Mouse (Mus musculus) CD4-positive, CD25-positive, alpha-beta regulatory T cell, adult 4 months (primary cell): ENCODE measurements around the gene Nup98. TPM values are rescaled to one million over a fixed set of nuclear protein-coding genes. Genes with fewer than 3 reads are reported as not detected.
A peak's percentile ranks its signal among the peaks of the same experiment; 100 is the strongest.

Source experiments
- ATAC-seq: one replicate; pipeline ENCODE4 v1.8.0; 2017
- polyA plus RNA-seq, 2 experiments: library from polyadenylated mRNA; unstranded; fragments of 100-300 nt; shearing (Covaris generic); gene quantifications; one replicate each; pipeline ENCODE4 v1.2.1; 2017

The Nup98 gene
- 10 to 100 TPM; 37.2 to 39.6 TPM for polyA plus RNA-seq

GRCm38 (mm10) chr7:102209756-102210721 lies at the start of gene Nup98, which contains the start of gene Pgap2:
TSS of gene Nup98 (minus strand) at chr7:102210176.
TSS of gene Pgap2 (plus strand) at chr7:102210208.
- peak; percentile 87 for ATAC-seq

- no peak for ATAC-seq
Observed at GRCm38 (mm10) chr7:102258753-102259152, 48.8 kb upstream of the Nup98 start.

GRCm38 (mm10) chr7:102258189-102258588 lies 48.2 kb upstream of the Nup98 start:
- peak; percentile 95 for ATAC-seq

DNA sequence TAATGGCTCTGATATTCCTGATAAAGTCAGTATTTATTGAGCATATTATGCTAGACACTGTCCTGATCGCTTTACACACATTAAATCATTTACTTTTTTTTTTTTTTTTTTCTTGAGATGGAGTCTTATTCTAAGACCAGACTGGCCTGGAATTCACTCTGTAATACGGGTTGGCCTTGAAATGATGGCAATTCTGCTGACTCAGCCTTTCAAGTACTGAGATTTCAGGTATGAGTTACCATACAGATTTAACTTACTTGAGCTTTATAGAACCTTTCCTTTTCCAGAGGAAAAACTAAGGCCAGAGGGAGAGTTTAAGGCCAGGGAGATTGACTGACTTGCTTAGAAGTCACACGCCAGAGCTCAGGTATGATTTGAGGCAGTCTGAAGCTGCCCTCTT lies 46.7 kb upstream of the Nup98 start:
- ATAC-seq, result no peak

DNA sequence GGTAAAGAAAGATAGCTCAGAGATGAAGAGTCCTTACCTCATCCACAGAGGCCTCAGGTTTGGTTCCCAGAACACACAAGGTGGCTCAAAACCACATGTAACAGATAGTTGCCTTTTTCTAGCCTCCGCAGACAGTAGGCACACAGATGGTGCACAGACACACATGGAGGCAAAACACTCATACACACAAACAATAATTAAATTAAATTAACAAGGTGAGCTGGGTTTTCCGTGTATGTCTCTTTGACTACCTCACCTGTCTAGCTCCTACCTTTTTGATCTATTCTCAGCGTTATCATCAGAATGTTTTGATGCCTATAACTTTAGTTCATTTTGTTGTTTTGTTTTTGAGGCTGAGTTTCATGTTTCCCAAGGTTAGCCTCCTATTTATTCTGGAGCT lies 46.0 kb upstream of the Nup98 start, which contains the start of gene Rhog:
Gene Rhog (minus strand): TSS at position 101 of the 400 bp plus-strand sequence.
- ATAC-seq, result no peak

GRCm38 (mm10) chr7:102253631-102254030 lies 43.7 kb upstream of the Nup98 start:
- no peak for ATAC-seq

DNA sequence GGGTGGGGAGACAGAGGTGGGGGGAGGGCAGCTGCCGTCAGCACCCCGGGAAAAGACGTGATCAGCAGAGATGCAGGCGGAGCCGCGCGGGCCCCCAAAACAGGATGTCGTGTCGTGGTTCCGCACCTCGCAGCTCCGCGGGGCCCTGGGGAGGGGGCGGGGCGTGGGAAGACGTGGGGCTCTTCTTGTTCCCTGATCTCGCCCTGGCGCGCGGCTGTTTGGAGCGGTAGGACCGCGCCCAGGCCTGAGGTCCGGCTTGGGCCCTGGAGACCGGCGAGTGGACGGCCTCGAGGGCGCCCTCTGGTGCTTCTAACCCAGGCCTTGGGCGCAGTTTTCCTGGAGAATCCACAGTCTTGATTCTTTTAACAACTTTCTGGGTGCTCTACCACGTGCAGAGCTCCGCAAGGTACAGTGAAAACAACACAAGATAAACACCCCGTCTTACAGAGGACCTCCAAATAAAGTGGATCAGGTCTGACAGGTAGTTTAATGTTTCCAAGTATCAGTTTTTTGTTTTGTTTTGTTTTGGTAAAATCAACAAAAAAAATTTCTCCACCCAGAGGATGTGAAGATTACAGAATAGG lies 40.7 kb upstream of the Nup98 start:
- ATAC-seq, result peak; percentile 67

- ATAC-seq, result peak; percentile 39
Observed at GRCm38 (mm10) chr7:102249896-102250630, 40.1 kb upstream of the Nup98 start.

DNA sequence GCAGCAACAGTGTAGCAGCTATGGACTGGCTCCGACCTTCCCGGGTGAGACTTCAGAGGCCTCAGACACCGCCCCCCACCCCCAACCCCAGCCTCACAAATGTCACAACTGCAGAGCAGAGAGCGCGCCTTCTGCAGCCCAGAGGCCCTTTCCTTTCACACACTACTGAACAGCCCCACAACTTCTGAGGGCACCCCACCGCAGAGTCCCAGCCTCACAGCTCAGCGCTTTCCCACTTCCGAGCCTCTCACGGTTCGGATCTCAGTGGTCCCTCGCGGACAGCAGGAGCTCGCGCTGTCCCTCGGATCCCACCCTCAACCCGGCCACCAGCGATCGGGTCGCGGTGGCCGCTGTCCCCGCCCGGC lies 39.5 kb upstream of the Nup98 start:
- peak; percentile 56 for ATAC-seq

DNA sequence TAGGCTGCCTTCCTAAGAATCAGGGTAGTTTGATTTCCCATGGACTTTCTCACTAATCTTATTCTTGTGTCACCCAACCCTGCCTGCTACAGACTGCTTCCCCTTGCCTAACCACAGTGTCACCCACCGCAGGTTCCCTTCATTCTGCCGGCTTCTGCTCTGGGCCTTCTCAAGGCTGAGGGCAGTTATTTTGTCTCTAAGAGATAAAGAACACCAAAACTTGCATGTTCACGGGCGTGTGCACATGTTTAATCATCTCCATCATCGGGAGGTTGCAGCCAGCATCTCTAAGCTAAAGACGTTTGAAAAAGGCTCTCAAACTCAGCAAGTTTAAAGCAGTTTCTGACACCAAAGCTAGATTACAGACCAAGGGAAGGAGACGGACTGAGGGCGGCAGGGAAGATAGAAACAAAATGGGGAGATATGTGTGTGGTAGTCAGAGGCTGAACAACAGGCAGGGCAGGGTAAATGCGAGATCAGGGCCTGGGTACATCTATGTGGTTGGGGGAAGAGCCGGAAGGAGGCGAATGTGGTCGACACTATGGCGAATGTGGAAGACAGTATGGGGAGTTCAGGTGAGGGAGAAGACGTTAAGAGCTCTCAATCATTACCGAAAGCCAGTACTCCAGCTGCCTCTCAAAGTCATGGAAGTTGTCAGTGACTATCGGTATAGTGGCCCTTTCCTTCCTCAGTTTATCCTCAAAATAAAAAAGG lies 38.9 kb upstream of the Nup98 start:
- ATAC-seq, result peak; percentile 12

GRCm38 (mm10) chr7:102246956-102247797 lies 37.2 kb upstream of the Nup98 start:
- ATAC-seq, result no peak

GRCm38 (mm10) chr7:102246265-102246664 lies 36.3 kb upstream of the Nup98 start:
- ATAC-seq, result no peak

- no peak for ATAC-seq
Observed at GRCm38 (mm10) chr7:102245775-102246174, 35.8 kb upstream of the Nup98 start.

DNA sequence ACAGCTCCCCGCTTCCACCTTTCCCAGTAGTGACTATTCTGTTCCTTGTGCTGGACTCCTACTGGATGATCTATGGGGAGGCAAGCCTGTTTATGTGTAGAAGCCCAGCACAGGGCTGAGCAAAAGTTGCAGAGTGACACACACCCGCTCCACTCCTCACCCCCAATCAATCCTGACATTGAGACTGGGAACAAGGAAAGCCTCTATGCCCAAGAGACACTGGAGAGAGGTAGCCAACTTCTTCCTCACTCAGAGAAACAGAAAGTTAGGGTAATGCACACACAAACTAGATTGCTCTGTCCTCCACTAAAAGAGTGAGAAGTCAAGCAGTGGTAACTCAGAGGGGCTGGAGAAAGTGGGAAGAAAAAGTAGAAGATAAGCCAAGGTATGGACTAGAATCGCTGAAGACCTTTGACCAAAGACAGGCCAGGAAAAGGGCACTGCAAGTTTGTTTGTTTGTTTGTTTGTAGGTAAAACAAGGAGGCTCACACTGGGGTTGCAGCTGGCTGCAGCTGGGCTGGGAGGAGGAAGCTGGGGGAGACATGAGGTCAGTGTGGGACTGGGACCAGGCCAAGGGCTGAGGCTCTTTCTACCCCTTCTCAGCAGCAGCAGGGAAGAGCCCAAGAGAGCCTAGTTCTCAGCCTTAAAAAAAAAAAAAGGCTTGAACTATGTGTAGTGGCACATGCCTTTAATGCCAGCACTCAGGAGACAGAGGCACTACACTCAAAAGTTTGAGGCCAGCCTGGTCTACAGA lies 35.0 kb upstream of the Nup98 start:
- ATAC-seq, result no peak

- ATAC-seq, result no peak
Observed at GRCm38 (mm10) chr7:102243870-102244269, 33.9 kb upstream of the Nup98 start.

DNA sequence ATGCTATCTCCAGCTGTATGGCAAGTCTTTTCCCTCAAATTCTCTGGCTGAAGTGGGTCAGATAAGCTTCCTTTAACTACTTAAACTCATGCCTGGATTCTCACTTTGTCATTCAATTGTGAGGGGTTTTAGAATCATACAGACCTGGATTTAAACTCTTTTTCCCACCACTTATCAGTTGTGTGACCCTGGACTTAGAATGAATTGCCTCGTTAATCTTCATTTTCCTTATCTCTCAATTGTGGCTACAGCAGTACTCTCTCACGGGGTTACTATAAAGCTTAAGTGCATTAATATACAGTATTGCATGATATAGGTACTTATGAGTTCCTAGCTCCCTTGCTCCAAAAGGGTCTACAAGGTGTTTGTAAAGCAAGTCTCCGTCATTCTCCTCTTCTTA lies 32.9 kb upstream of the Nup98 start:
- no peak for ATAC-seq

DNA sequence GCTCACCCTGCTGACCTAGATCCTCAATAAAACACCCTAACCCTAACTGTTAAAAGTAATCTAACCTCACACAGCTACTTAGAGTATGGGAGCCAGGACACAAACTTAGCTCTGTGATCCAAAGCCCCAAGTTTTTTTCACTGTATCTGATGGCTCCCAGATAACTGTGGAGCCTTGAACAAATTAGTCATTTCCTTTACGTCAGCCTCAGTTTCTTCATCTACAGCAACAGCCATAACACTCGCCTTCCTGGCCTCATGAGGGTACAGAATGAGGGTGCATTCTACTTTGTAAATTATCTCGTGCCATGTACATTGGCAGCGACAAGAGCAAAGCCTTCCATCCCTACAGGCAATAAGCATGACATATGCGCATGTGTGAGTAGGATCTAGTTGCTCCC lies 32.4 kb upstream of the Nup98 start:
- no peak for ATAC-seq

DNA sequence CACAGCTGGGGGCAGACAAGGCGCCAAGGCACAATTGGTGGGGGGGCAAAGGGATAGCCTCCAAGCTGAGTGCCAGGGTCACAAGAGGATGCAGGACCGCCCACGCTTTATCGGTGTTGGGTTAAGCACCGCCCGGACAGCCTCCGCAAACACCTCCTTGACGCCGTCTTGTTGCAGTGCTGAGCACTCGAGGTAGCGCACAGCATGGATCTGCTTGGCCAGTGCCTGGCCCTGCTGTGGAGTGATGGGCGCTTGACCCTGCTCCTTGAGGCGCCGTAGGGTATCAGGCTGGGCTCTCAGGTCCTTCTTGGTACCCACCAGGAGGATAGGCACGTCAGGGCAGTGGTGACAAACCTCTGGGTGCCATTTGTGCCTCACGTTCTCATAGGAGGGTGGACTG lies 29.6 kb upstream of the Nup98 start:
- no peak for ATAC-seq

- ATAC-seq, result no peak
Observed at GRCm38 (mm10) chr7:102238686-102239286, 28.8 kb upstream of the Nup98 start.

DNA sequence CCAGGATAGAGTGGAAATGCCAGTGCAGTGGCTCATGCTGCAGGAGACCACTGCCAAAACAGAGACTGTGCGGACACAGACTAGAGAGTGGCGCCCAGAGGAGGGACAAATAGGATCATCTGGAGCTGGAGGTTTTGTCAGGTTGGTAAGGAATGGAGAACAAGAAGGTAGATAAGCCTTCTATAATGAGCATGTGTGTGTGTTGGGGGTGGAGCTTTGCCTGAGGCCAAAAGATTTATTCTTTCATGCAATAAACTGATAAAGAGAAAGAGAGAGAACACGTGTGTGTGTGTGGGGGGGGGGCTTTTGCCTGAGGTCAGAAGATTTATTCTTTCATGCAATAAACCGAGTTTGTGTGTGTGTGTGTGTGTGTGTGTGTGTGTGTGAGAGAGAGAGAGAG lies 23.1 kb upstream of the Nup98 start:
- no peak for ATAC-seq
